Mouse (Mus musculus): Measurements from ENCODE around the gene Arnt. TPM values are rescaled to one million over a fixed set of nuclear protein-coding genes. Genes with fewer than 3 reads are reported as not detected.
"Not testable (repeated sequence)": the region's sequence is repeated elsewhere in the genome, so short reads cannot be mapped to it uniquely, and the experiment has no call there.

Gene Arnt
- total RNA-seq, 2 experiments from 2014 or later, result 14.7 to 31.4 TPM

DNA sequence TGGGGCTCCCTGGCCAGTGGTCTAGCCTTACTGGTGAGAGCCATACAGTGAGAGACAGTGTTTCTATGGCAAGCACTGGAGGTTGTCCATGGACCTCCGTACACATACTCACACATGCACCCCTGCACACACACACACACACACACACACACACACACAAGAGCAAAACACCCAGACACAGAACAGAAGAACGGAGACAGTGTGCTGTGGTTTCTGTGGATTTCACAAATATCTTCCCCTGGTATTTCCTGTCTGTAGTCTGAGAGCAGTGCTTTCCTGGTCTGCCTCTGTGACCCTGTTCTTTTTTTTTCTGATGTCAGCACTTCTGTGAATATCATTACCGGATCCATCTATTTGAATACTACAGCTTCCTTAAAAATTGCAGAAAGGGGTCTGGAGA lies 89.5 kb downstream of the Arnt start:
- ATAC-seq (replicated peaks; ENCODE audit: poor library complexity, severe bottlenecking), result peak; percentile 81

DNA sequence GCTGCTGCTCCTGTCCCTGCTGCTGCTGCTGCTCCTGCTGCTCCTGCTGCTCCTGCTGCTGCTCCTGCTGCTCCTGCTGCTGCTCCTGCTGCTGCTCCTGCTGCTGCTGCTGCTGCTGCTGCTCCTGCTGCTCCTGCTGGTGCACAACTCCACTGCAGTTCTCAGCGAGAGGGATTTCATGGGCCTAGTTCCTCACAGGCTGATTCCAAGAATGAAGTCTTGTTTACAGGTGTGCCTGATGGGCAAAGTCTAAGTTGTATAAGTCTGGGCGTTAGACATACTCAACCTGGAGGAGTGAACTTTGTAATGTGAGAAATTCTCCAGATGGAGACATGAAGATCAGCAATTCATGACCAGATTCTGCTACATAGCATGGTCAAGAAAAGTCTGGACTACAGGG lies 90.5 kb downstream of the Arnt start:
- no peak for ATAC-seq (replicated peaks; ENCODE audit: poor library complexity, severe bottlenecking)

DNA sequence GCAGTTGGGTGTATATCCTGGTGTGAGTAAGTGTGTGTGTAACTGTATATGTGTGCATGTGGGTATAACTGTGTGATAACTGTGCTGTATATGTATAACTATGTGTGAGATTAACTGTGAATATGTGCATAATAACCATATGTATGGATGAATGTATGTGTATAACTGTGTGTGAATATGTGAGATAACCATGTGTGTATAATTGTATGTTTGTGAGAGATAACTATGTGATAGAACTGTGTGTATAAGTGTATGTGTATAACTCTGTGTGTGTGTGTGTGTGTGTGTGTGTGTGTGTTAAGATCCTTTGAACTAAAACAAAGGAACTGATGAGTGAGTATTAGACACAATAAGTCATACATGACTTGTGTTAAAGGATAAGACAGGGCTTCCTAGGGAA lies 91.9 kb downstream of the Arnt start:
- ATAC-seq (replicated peaks; ENCODE audit: poor library complexity, severe bottlenecking), result no peak

DNA sequence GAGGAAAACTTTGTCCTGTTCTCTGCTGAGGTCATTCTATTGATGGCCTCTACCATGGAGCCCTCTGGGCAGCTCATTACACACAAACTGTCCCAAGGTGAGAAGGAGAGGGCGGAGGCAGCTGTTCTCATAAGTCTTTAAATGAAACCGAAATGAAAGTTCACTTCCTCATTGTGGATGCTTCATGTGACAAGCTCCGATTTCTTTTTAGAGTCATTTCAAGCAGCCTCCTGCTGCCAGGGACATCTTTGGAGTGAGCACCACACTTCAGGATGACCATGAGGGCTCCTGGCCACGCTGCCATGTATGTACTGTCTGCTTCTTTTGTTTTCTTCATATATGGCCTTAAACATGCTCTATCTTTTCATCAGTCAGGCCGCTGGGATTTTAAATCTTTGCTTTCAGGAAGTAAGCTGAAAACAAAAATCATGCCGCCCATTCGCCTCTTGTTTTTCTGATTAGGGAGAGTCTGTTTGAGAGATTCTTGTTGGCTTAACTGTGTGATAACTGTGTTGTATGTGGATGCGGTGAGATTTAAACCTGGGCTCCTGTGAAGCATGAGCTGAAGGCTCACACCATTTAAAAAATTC lies 92.5 kb downstream of the Arnt start, which contains the start of gene Ctss:
Gene Ctss (plus strand): TSS at position 165 of the 590 bp plus-strand sequence.
- ATAC-seq (replicated peaks; ENCODE audit: poor library complexity, severe bottlenecking), result peak; percentile 28

DNA sequence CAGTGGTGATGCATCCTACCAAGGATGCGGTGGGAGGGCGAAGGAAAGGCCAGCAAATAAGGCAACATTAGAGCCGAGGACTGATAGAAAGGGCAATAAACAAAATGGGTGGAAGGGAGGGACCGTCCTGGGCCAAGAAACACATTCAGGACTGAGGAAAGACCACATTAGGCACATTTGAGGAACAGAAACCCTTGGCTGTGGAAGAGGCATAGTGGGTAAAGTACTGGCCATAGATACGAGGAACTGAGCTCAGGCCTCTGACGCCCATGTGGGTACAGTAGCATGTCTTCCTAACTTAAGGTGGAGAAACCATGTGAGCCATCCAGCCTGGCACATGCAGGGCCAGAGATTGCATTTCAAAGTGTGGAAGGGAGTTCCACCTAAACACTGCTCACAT lies 95.6 kb downstream of the Arnt start:
- ATAC-seq (replicated peaks; ENCODE audit: poor library complexity, severe bottlenecking), result peak; percentile 99

DNA sequence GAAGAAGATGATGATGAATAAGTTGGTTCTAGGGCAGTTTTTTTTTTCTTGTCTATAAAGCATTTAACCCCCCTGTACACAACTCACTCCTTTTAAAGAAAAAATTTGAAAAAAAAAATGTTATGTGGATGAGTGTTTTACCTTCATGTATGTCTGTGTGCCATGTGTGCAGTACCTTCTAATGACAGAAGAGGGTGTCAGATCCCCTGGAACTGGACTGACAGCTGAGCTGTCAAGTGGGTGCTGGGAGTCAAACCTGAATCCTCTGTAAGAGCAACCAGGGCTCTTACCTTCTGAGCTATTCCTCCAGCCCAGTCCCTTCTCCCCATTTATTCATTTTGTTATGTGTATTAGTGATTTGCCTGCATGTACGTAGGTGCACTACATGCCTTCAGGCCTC lies 96.8 kb downstream of the Arnt start:
- no peak for ATAC-seq (replicated peaks; ENCODE audit: poor library complexity, severe bottlenecking)

DNA sequence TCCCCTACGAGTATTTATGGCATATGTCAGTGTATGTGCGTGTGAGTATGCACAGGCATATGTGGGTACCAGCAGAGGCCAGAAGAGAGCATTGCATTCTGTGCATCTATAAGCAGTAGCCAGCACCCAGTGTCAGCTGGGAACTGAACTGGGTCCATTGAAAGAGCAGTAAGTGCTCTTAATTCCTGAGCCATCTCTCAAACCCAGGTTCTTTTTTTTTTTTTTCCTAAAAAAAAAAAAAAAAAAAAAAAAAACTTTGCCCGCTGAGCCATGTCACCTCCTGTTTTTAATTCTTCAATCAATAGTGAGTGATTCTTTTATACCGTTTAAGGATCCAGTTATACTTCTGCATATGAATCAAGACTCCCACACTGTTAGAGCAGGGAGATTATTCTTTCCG lies 99.2 kb downstream of the Arnt start:
- no peak for ATAC-seq (replicated peaks; ENCODE audit: poor library complexity, severe bottlenecking)

DNA sequence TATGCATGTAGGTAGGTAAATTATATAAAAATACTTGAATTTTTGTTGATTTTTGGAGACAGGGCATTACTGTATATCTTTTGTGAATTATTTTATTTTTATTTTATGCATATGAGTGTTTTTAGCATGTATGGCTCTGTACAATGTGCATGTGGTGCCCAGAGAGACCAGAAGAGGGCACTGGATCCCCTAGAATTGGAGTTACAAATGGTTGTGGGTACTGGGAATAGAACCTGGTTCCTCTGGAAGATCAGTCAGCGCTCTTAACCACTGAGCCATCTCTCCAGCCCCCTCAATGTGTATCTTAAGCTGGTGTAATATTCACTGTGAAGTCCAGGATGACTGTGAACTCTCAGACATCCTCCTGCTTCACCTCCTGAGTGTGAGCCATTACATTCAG lies 100.7 kb downstream of the Arnt start:
- no peak for ATAC-seq (replicated peaks; ENCODE audit: poor library complexity, severe bottlenecking)

DNA sequence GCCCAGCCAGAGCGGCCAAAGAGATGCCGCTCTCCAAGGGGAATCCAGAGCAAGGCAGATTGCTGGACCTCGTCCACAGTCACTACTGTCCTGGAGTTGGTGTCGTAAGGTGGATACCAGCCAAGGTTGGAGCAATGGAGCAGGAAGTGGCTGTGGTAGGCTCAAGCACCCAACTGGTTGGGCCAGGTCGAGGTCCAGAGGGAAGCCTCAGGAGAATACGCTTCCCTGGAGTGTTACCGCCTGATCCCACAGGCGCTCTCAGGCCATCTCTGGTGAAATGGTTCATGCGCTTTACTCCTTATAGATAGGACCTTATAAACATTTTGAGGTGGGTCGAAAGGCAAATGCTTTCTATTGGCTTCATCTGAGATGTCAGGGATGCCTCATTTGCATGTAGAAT lies 104.7 kb downstream of the Arnt start:
- ATAC-seq (replicated peaks; ENCODE audit: poor library complexity, severe bottlenecking), result peak; percentile 44; the same call in 1 of the 2 replicates

DNA sequence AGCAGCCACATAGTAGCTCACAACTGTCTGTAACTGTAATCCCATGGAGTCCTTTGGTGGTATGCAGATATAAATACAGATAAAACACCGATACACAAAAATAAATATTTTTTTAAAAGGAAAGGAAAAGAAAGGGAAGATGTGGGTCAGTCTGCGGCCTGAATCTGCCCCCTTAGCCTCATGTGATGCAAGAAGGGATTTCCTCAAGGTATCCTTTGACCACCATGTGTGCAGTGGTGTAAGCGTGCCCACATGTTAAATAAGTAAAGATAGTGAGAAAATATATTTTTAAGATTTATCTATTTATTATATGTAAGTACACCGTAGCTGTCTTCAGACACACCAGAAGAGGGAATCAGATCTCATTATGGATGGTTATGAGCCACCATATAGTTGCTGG lies 105.6 kb downstream of the Arnt start:
- peak; percentile 58 for ATAC-seq (replicated peaks; ENCODE audit: poor library complexity, severe bottlenecking)

DNA sequence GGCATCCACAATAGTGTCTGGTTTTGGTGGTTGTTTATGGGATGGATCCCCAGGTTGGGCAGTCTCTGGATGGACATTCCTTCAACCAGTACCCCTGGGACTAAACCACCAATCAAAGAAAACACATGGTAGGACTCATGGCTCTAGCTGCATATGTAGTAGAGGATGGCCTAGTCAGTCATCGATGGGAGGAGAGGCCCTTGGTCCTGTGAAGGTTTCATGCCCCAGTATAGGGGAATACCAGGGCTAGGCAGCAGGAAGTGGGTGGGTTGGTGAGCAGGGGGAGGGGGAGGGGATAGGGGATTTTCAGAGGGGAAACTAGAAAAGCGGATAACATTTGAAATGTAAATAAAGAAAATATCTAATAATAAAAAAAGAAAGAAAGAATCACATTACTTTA lies 107.0 kb downstream of the Arnt start:
- ATAC-seq (replicated peaks; ENCODE audit: poor library complexity, severe bottlenecking), result not testable (repeated sequence)

DNA sequence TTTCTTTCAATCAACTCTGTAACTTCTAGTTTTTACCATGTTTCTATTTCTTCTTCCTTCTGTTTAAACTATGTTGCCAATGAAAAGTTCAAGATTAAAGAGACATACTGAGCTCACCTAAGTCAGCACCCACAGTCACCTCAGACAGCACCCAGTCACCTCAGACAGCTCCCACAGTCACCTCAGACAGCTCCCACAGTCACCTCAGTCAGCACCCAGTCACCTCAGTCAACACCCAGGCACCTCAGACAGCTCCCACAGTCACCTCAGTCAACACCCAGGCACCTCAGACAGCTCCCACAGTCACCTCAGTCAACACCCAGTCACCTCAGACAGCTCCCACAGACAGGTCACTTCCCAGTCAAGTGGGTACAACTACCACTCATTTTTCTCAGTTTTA lies 108.0 kb downstream of the Arnt start:
- no peak for ATAC-seq (replicated peaks; ENCODE audit: poor library complexity, severe bottlenecking)

DNA sequence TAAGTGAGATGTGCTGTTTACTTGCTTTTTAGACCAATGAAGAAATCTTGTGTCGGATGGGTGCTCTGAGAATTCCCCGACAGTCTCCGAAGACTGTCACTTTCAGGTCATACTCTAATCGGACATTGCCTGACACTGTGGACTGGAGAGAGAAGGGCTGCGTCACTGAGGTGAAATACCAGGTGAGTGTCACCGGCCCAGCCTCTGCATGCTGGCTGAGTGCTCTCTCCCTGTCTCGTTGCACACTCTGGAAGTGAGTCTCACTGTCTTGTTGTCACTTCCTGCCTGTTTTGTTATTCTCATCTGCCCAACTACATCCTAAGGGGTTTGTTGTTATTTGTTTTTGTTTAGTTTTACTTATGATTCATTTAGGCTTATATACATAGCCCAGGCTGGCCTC lies 108.8 kb downstream of the Arnt start:
- no peak for ATAC-seq (replicated peaks; ENCODE audit: poor library complexity, severe bottlenecking)

Other genes starting within 250 kb of the Arnt start
- gene Gabpb2, start 216.5 kb upstream of the Arnt start, total RNA-seq (2014; fragmentation: Nextera tagmentation), result 36.0 and 54.3 TPM in 2 replicates
- 39.8 and 43.6 TPM in 2 replicates for gene Gabpb2, start 216.5 kb upstream of the Arnt start, total RNA-seq (2017)
- 93.6 and 99.1 TPM in 2 replicates for gene Cdc42se1, start 205.7 kb upstream of the Arnt start, total RNA-seq (2014; fragmentation: Nextera tagmentation)
- gene Cdc42se1, start 205.7 kb upstream of the Arnt start, total RNA-seq (2017), result 43.0 and 61.6 TPM in 2 replicates
- 3.2 and 6.9 TPM in 2 replicates for gene Mllt11, start 202.2 kb upstream of the Arnt start, total RNA-seq (2014; fragmentation: Nextera tagmentation)
- gene Mllt11, start 202.2 kb upstream of the Arnt start, total RNA-seq (2017), result 1.7 and 1.9 TPM in 2 replicates
- gene Gm128, start 192.8 kb upstream of the Arnt start, total RNA-seq (2014; fragmentation: Nextera tagmentation), result 1.0 TPM in 1 of 2 replicates, not detected in the other
- gene Gm128, start 192.8 kb upstream of the Arnt start, total RNA-seq (2017), result 0.22 and 1.8 TPM in 2 replicates
- gene Bnipl, start 183.2 kb upstream of the Arnt start, total RNA-seq (2014; fragmentation: Nextera tagmentation), result 0.88 TPM in 1 of 2 replicates, not detected in the other
- not detected in 2 replicates for gene Bnipl, start 183.2 kb upstream of the Arnt start, total RNA-seq (2017)
- 26.9 and 56.5 TPM in 2 replicates for gene Mindy1, start 153.0 kb upstream of the Arnt start, total RNA-seq (2014; fragmentation: Nextera tagmentation)
- 22.8 and 30.0 TPM in 2 replicates for gene Mindy1, start 153.0 kb upstream of the Arnt start, total RNA-seq (2017)
- gene Prune1, start 152.3 kb upstream of the Arnt start, total RNA-seq (2014; fragmentation: Nextera tagmentation), result 17.8 and 25.4 TPM in 2 replicates
- 9.3 and 11.3 TPM in 2 replicates for gene Prune1, start 152.3 kb upstream of the Arnt start, total RNA-seq (2017)
- gene Anxa9, start 127.2 kb upstream of the Arnt start, total RNA-seq (2014; fragmentation: Nextera tagmentation), result 15.5 and 18.0 TPM in 2 replicates
- 5.0 and 5.4 TPM in 2 replicates for gene Anxa9, start 127.2 kb upstream of the Arnt start, total RNA-seq (2017)
- gene Cers2, start 119.6 kb upstream of the Arnt start, total RNA-seq (2014; fragmentation: Nextera tagmentation), result 193 and 213 TPM in 2 replicates
- gene Cers2, start 119.6 kb upstream of the Arnt start, total RNA-seq (2017), result 87.8 and 88.6 TPM in 2 replicates
- gene Setdb1, start 77.2 kb upstream of the Arnt start, total RNA-seq (2014; fragmentation: Nextera tagmentation), result 40.6 and 43.4 TPM in 2 replicates
- gene Setdb1, start 77.2 kb upstream of the Arnt start, total RNA-seq (2017), result 28.9 and 32.8 TPM in 2 replicates
- gene 4930558C23Rik, start 31.5 kb upstream of the Arnt start, total RNA-seq (2014; fragmentation: Nextera tagmentation), result not detected in 2 replicates
- not detected in 2 replicates for gene 4930558C23Rik, start 31.5 kb upstream of the Arnt start, total RNA-seq (2017)
- gene Ctsk, start 64.9 kb downstream of the Arnt start, total RNA-seq (2014; fragmentation: Nextera tagmentation), result not detected in 2 replicates
- gene Ctsk, start 64.9 kb downstream of the Arnt start, total RNA-seq (2017), result not detected in 2 replicates
- gene Ctss, start 92.4 kb downstream of the Arnt start, total RNA-seq (2014; fragmentation: Nextera tagmentation), result 26.1 and 42.2 TPM in 2 replicates
- 74.5 and 94.5 TPM in 2 replicates for gene Ctss, start 92.4 kb downstream of the Arnt start, total RNA-seq (2017)
- not detected in 2 replicates for gene Hormad1, start 125.3 kb downstream of the Arnt start, total RNA-seq (2014; fragmentation: Nextera tagmentation)
- not detected in 2 replicates for gene Hormad1, start 125.3 kb downstream of the Arnt start, total RNA-seq (2017)
- gene Golph3l, start 154.5 kb downstream of the Arnt start, total RNA-seq (2014; fragmentation: Nextera tagmentation), result 32.6 and 41.0 TPM in 2 replicates
- 48.4 and 54.8 TPM in 2 replicates for gene Golph3l, start 154.5 kb downstream of the Arnt start, total RNA-seq (2017)
- 44.2 and 44.3 TPM in 2 replicates for gene Ensa, start 190.6 kb downstream of the Arnt start, total RNA-seq (2014; fragmentation: Nextera tagmentation)
- gene Ensa, start 190.6 kb downstream of the Arnt start, total RNA-seq (2017), result 47.7 and 63.0 TPM in 2 replicates
- 88.5 and 94.4 TPM in 2 replicates for gene Mcl1, start 224.4 kb downstream of the Arnt start, total RNA-seq (2014; fragmentation: Nextera tagmentation)
- gene Mcl1, start 224.4 kb downstream of the Arnt start, total RNA-seq (2017), result 123 and 124 TPM in 2 replicates